ENCODE assay signal across 15 mouse cellular contexts in the genomic region with DNA sequence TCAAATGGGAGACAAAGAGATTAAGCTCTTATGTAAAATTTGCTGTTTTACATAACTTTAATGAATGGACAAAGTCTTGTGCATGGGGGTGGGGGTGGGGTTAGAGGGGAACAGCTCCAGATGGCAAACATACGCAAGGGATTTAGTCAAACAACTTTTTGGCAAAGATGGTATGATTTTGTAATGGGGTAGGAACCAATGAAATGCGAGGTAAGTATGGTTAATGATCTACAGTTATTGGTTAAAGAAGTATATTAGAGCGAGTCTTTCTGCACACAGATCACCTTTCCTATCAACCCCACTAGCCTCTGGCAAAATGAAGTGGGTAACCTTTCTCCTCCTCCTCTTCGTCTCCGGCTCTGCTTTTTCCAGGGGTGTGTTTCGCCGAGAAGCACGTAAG. TPM values are rescaled to one million over a fixed set of nuclear protein-coding genes. Genes with fewer than 3 reads are reported as not detected.
DNase-seq lines count a peak whose midpoint lies in the region; ATAC-seq and TF ChIP-seq lines count a peak whose summit lies in the region.
"Had no signal": no experiment of that assay in that cellular context is flagged by ENCODE, and none has a peak within 500 bp of the region (broad histone marks: within the 10 kb centered on the region; RNA-seq: fewer than 3 reads in every experiment).

A gene (plus strand): TSS at position 279 of the 400 bp plus-strand sequence.

- no peak within 1 kb of the TSS for H3K9ac ChIP-seq in limb, embryonic 15.5 days
- no peak within 1 kb of the TSS for H3K9ac ChIP-seq in liver, embryonic 11.5 days (ENCODE audit: low read depth, low read length)
- 0 out of 2 replicates have a peak within 1 kb of the TSS, but pooled peaks have one; percentile 10 for H3K9ac ChIP-seq in liver, postnatal 0 days (replicated peaks)
- H3K9ac ChIP-seq: embryonic facial prominence, embryonic 12.5 days; hindbrain, embryonic 14.5 days; neural tube, embryonic 12.5 days had no signal

- H3K4me3 ChIP-seq in limb, embryonic 15.5 days, result no peak within 1 kb of the TSS
- H3K4me3 ChIP-seq in limb, embryonic 10.5 days, result no peak within 1 kb of the TSS
- peak within 1 kb of the TSS; percentile 30 for H3K4me3 ChIP-seq in liver, embryonic 11.5 days (ENCODE audit: low read depth, low read length)
- peak within 1 kb of the TSS; percentile 27 for H3K4me3 ChIP-seq in liver, postnatal 0 days (ENCODE audit: low read depth, low read length)
- H3K4me3 ChIP-seq: embryonic facial prominence, embryonic 12.5 days; forebrain, embryonic 10.5 days; neural tube, embryonic 12.5 days had no signal

- no peak for DNase-seq in gastrocnemius, postnatal 4 days (ENCODE audit: low spot score in 2 of 2)
- no peak for DNase-seq in gastrocnemius, postnatal 10 days
- DNase-seq in limb, embryonic 10.5 days (ENCODE audit: low spot score), result no peak
- DNase-seq in liver, embryonic 11.5 days (ENCODE audit: low spot score), result no peak
- DNase-seq in liver, postnatal 0 days, result no peak
- DNase-seq in ovary, adult 18-20 months (ENCODE audit: low spot score), result no peak
- DNase-seq: cerebellum, adult 11 months; gastrocnemius, postnatal 36 days; right cerebral cortex, postnatal 25 days had no signal

- no peak for TF ChIP-seq CTCF in liver, postnatal 0 days (IDR thresholded peaks at IDR 0.05; ENCODE audit: low read depth)

- no peaks in the 10 kb centered on the region for H3K9me3 ChIP-seq in limb, embryonic 15.5 days
- no peaks in the 10 kb centered on the region for H3K9me3 ChIP-seq in limb, embryonic 10.5 days (replicated peaks)
- H3K9me3 ChIP-seq in liver, embryonic 11.5 days (ENCODE audit: control insufficient read depth, low read length), result no peaks in the 10 kb centered on the region
- H3K9me3 ChIP-seq in liver, postnatal 0 days (ENCODE audit: low read length), result no peaks in the 10 kb centered on the region
- H3K9me3 ChIP-seq: embryonic facial prominence, embryonic 12.5 days; forebrain, embryonic 10.5 days; neural tube, embryonic 12.5 days had no signal

- WGBS in limb, embryonic 15.5 days, result 57% methylated on average over 8 of the region's 8 CpGs
- 93% methylated on average over 8 of the region's 8 CpGs for WGBS in limb, embryonic 10.5 days
- WGBS in liver, embryonic 11.5 days, result 85% methylated on average over 8 of the region's 8 CpGs
- WGBS in liver, postnatal 0 days (ENCODE audit: insufficient replicate concordance), result 63% methylated on average over 8 of the region's 8 CpGs

- H3K36me3 ChIP-seq in limb, embryonic 15.5 days, result no peaks in the 10 kb centered on the region
- no peaks in the 10 kb centered on the region for H3K36me3 ChIP-seq in limb, embryonic 10.5 days
- H3K36me3 ChIP-seq in liver, embryonic 11.5 days (ENCODE audit: control insufficient read depth, insufficient read depth, low read length), result no peaks in the 10 kb centered on the region
- no peaks in the 10 kb centered on the region for H3K36me3 ChIP-seq in liver, postnatal 0 days (replicated peaks; ENCODE audit: insufficient read depth, low read length)
- H3K36me3 ChIP-seq: embryonic facial prominence, embryonic 12.5 days; forebrain, embryonic 10.5 days; neural tube, embryonic 12.5 days had no signal

- no peak within 1 kb of the TSS for H3K27ac ChIP-seq in limb, embryonic 15.5 days
- H3K27ac ChIP-seq in limb, embryonic 10.5 days, result no peak within 1 kb of the TSS
- H3K27ac ChIP-seq in liver, embryonic 11.5 days (ENCODE audit: low read depth, low read length), result 0 out of 2 replicates have a peak within 1 kb of the TSS, but pooled peaks have one; percentile 7
- H3K27ac ChIP-seq in liver, postnatal 0 days (ENCODE audit: low read depth), result peak within 1 kb of the TSS; percentile 42
- H3K27ac ChIP-seq: embryonic facial prominence, embryonic 12.5 days; forebrain, embryonic 10.5 days; hindbrain, embryonic 14.5 days; neural tube, embryonic 12.5 days had no signal

- H3K27me3 ChIP-seq in limb, embryonic 15.5 days, result no peaks in the 10 kb centered on the region
- no peaks in the 10 kb centered on the region; the same call in 1 of the 2 replicates for H3K27me3 ChIP-seq in limb, embryonic 10.5 days (ENCODE audit: low read depth, poor library complexity, severe bottlenecking)
- no peaks in the 10 kb centered on the region for H3K27me3 ChIP-seq in liver, embryonic 11.5 days (replicated peaks; ENCODE audit: control insufficient read depth, insufficient read depth, low read length)
- H3K27me3 ChIP-seq in liver, postnatal 0 days (ENCODE audit: insufficient read depth, low read length), result no peaks in the 10 kb centered on the region
- H3K27me3 ChIP-seq: embryonic facial prominence, embryonic 12.5 days; neural tube, embryonic 12.5 days had no signal

- H3K4me1 ChIP-seq in limb, embryonic 15.5 days, result no peaks in the 10 kb centered on the region
- no peaks in the 10 kb centered on the region for H3K4me1 ChIP-seq in limb, embryonic 10.5 days
- no peaks in the 10 kb centered on the region for H3K4me1 ChIP-seq in liver, embryonic 11.5 days (replicated peaks; ENCODE audit: control insufficient read depth, insufficient read depth, low read length)
- no peaks in the 10 kb centered on the region; the same call in 1 of the 2 replicates for H3K4me1 ChIP-seq in liver, postnatal 0 days (ENCODE audit: insufficient read depth)
- H3K4me1 ChIP-seq: embryonic facial prominence, embryonic 12.5 days; forebrain, embryonic 10.5 days; neural tube, embryonic 12.5 days had no signal

- ATAC-seq in limb, embryonic 15.5 days (ENCODE audit: insufficient number of reproducible peaks, low FRiP score, low TSS enrichment, low read depth), result no peak
- ATAC-seq in liver, embryonic 11.5 days (replicated peaks; ENCODE audit: low FRiP score), result no peak; the same call in 1 of the 2 replicates
- peak; percentile 83 for ATAC-seq in liver, postnatal 0 days

- TF ChIP-seq EP300 in liver, postnatal 0 days (IDR thresholded peaks at IDR 0.05; ENCODE audit: low read depth), result peak; percentile 68

- no peak within 1 kb of the TSS for H3K4me2 ChIP-seq in limb, embryonic 15.5 days
- H3K4me2 ChIP-seq in liver, embryonic 11.5 days, result peak within 1 kb of the TSS; percentile 28
- peak within 1 kb of the TSS; percentile 42 for H3K4me2 ChIP-seq in liver, postnatal 0 days (ENCODE audit: low read depth, low read length)
- H3K4me2 ChIP-seq: embryonic facial prominence, embryonic 12.5 days; hindbrain, embryonic 14.5 days; neural tube, embryonic 12.5 days had no signal

RNA-seq across cellular contexts. Expression of the gene that starts here (rescaled TPM):
- 100 to 1,000 TPM in 1 of 2 experiments, 10 to 100 TPM in 1; 13.1 to 124 TPM for total RNA-seq in gastrocnemius, postnatal 4 days (2021)
- 10 to 100 TPM in 1 of 2 experiments, 1 to 10 TPM in 1; 1.8 to 37.5 TPM for total RNA-seq in gastrocnemius, postnatal 10 days (2021)
- polyA plus RNA-seq in limb, embryonic 15.5 days (2015; fragmentation: Nextera tagmentation; extraction: Ambion mirVana), result 2.5 and 12.6 TPM in 2 replicates
- 0.14 TPM in 1 of 2 replicates, not detected in the other for polyA plus RNA-seq in limb, embryonic 10.5 days (2016; fragmentation: Nextera tagmentation; extraction: Ambion mirVana)
- 772 and 788 TPM in 2 replicates for polyA plus RNA-seq in liver, embryonic 11.5 days (2014; fragmentation: Nextera tagmentation; extraction: Ambion mirVana)
- polyA plus RNA-seq in liver, postnatal 0 days (2015; fragmentation: Nextera tagmentation; extraction: Ambion mirVana), result 15,780 and 16,843 TPM in 2 replicates
- total RNA-seq: ES-E14 had no signal
- polyA plus RNA-seq: forebrain, embryonic 10.5 days; hindbrain, embryonic 14.5 days had no signal

Comparison
In these comparisons a context has a peak if more than half of its experiments do, and no peak if none do; other contexts are left out.
1. RNA of the gene that starts here (polyA plus RNA-seq): 15,780 to 16,843 TPM in liver, postnatal 0 days and 772 to 788 TPM in liver, embryonic 11.5 days; 2.5 to 12.6 TPM in limb, embryonic 15.5 days and 0.14 TPM in limb, embryonic 10.5 days; every median in the first group is over 10 times any median in the second.
2. RNA of the gene that starts here (polyA plus RNA-seq): 15,780 to 16,843 TPM in liver, postnatal 0 days; 772 to 788 TPM in liver, embryonic 11.5 days; every median in the first group is over 10 times any median in the second.
3. H3K27ac ChIP-seq: peak in liver, embryonic 11.5 days (single experiment) and liver, postnatal 0 days (single experiment); none in limb, embryonic 15.5 days (single experiment) and limb, embryonic 10.5 days (single experiment).
4. H3K4me3 ChIP-seq: peak in liver, embryonic 11.5 days (single experiment) and liver, postnatal 0 days (single experiment); none in limb, embryonic 15.5 days (single experiment) and limb, embryonic 10.5 days (single experiment).